Mouse (Mus musculus) spleen, adult 2 months (tissue): Measurements from ENCODE around the gene Spcs2. TPM values are rescaled to one million over a fixed set of nuclear protein-coding genes. Genes with fewer than 3 reads are reported as not detected.

Experiments used
- DNase-seq, 2 experiments: peaks; one replicate each; pipeline versions ENCODE4 v3.0.0 to v3.0.0-alpha.2; 2012 to 2021; ENCODE audit warnings: low spot score in 2 of 2, low read depth in 1 of 2
- H3K27ac ChIP-seq: fragments of 200-500 bp; 2 replicates; pipeline ENCODE4 v1.5.1; 2012; ENCODE audit warnings: low read length, inconsistent platforms; ENCODE audit not compliant: insufficient read depth
- H3K27me3 ChIP-seq: fragments of 200-500 bp; 2 replicates; pipeline ENCODE4 v1.6.1; 2012; ENCODE audit warnings: mild to moderate bottlenecking, moderate library complexity, low read length, inconsistent platforms; ENCODE audit not compliant: control insufficient read depth, insufficient read depth
- H3K36me3 ChIP-seq: fragments of 200-500 bp; 2 replicates; pipeline ENCODE4 v1.6.1; 2012; ENCODE audit warnings: mild to moderate bottlenecking, low read length, inconsistent platforms; ENCODE audit not compliant: control insufficient read depth, insufficient read depth
- H3K4me1 ChIP-seq: fragments of 200-500 bp; 2 replicates; pipeline ENCODE4 v1.6.1; 2011; ENCODE audit warnings: inconsistent platforms; ENCODE audit not compliant: control insufficient read depth, insufficient read depth, insufficient read length
- H3K4me3 ChIP-seq: fragments of 200-500 bp; 2 replicates; pipeline ENCODE4 v1.5.1; 2011; ENCODE audit warnings: mild to moderate bottlenecking, inconsistent platforms; ENCODE audit not compliant: insufficient read depth, insufficient read length; ENCODE audit errors: extremely low read depth
- CTCF ChIP-seq: fragments of 200-500 bp; IDR thresholded peaks from 2 replicates; pipeline ENCODE4 v1.5.1; 2011; ENCODE audit warnings: mild to moderate bottlenecking, inconsistent platforms; ENCODE audit not compliant: insufficient read depth, insufficient read length, insufficient replicate concordance; ENCODE audit errors: extremely low read depth
- POLR2A ChIP-seq: fragments of 200-500 bp; IDR thresholded peaks from 2 replicates; pipeline ENCODE4 v1.6.1; 2011; ENCODE audit warnings: low read depth, low read length, inconsistent platforms
- WGBS: fragments of 180-500 bp; shearing (Covaris S2); methylation state at CpG from one replicate; pipeline ENCODE4 v1.1.7; 2018; 5-methylcytosine and 5-hydroxymethylcytosine counted together
- polyA plus RNA-seq: library from polyadenylated mRNA; depleted of rRNA; stranded (reverse); fragments of >200 nt; gene quantifications from 2 replicates; pipeline ENCODE4 v1.2.3, GENCODE M21; 2012

The Spcs2 gene
- polyA plus RNA-seq, 1 experiment: 17.7 TPM

DNA sequence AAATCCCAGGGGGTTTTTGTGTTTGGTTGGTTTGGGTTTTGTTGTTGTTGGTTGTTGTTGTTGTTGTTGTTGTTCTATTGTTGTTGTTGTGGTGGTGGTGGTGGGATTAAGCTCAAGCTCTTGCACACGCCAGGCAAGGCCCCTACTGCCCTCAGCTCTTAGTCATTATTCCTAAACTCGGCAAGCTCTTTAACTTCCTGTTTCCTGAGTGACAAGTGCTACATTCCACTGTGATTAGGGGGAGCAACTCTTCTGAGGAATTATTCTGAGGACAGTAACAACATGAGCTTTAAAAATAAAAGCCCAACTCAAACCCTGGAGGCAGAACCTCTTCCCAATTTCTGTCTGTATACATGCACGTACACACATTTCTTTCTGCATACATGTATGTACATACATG, 2.0 kb upstream of the Spcs2 start:
- Histone ChIP-seq H3K4me1 (no peaks in the 10 kb centered on the region), H3K4me3 (no peak overlapping the region), H3K27ac (no peak overlapping the region), H3K27me3 (no peaks in the 10 kb centered on the region), H3K36me3 (no peaks in the 10 kb centered on the region)
- no peak for TF ChIP-seq POLR2A
- TF ChIP-seq CTCF: no peak
- DNase-seq: no peak
- 52% methylated on average over 3 of the region's 3 CpGs for WGBS

DNA sequence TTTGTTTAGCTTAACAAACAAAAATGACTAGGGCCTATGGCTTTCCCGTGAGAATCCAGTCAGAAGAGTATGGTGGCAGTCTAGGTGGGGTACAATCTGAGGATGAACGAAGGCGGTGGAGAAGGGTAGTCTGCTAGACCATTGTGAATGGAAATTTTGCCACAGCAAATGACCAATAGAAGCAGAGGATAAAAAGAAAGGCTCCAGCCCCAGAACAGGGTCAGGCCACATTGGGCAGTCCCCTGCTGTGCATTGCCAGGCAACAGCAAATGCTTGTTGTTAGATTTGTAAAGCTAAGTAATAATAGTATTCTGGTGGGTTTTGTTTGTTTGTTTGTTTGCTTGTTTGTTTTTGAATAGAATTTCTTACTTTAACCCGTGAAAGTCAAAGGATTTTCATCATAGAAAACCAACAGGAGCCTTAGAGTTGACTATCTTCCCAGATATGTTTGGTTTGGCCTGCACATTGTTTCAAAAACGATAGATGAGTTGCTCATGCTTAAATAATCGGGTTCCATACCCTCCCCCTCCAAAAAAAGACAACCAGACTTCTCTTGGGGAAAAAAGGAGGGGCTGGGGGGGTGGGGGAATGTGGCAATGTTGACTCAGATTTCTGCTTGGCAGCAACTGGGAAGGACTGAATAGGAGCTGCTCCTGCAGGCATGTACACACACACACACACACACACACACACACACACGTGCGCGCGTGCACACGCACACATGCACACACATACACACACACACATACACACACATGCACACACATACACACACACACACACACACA, 1.2 kb upstream of the Spcs2 start:
- Histone ChIP-seq H3K4me3 (no peak overlapping the region), H3K4me1 (no peaks in the 10 kb centered on the region), H3K27ac (no peak overlapping the region), H3K36me3 (no peaks in the 10 kb centered on the region), H3K27me3 (no peaks in the 10 kb centered on the region)
- TF ChIP-seq CTCF: no peak
- no peak for TF ChIP-seq POLR2A
- DNase-seq: no peak
- 89% methylated on average over 11 of the region's 11 CpGs for WGBS

DNA sequence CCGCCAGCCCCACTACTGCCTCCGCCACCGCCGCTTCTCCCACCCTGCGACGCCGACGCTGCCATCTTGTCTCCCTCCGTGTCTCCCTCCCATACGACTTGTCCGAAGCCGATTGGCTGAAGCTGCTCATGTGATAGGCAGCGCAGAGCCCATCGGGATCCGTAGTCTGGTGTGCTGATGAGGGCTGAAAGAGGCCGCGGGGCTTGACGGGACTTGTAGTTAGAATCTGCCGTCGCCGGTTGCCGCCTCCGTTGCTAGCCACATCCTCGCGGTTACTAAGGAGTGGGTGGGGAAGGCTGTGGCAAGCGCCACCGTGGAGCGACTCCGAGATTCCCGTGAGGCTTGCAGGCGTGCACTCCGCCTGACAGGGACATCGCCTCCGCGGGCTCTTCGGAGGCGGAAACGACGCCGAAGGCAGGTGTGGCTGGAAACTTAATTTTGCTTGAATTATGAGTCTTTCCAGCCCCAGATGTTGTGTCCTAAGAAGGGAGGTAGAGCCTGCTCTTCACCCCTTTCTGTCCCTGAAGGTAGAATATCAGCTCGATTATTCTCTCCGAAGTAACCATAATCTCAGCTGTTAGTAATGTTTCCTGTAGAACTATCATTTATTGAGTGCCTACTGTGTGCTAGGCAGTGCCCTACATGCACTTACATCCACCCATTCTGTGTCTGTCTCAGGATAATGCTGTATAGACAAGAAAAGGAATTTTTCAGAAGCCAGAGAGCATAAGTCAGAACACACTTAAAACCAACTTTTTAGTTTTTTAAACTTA, 4.3 kb downstream of the Spcs2 start, which contains the start of gene Xrra1:
TSS of gene Xrra1 (plus strand) at position 304 of the 773 bp plus-strand sequence.
- Histone ChIP-seq H3K4me3 (peak within 1 kb of the TSS; percentile 80), H3K36me3 (no peaks in the 10 kb centered on the region), H3K27ac (peak within 1 kb of the TSS; percentile 65), H3K4me1 (peaks cover 8% of the 10 kb centered on the region), H3K27me3 (no peaks in the 10 kb centered on the region)
- peak; percentile 92 for TF ChIP-seq POLR2A
- TF ChIP-seq CTCF: no peak
- peak; percentile 92 to 97 for DNase-seq
- under 1% methylated on average over 42 of the region's 42 CpGs for whole genome bisulfite sequencing

DNA sequence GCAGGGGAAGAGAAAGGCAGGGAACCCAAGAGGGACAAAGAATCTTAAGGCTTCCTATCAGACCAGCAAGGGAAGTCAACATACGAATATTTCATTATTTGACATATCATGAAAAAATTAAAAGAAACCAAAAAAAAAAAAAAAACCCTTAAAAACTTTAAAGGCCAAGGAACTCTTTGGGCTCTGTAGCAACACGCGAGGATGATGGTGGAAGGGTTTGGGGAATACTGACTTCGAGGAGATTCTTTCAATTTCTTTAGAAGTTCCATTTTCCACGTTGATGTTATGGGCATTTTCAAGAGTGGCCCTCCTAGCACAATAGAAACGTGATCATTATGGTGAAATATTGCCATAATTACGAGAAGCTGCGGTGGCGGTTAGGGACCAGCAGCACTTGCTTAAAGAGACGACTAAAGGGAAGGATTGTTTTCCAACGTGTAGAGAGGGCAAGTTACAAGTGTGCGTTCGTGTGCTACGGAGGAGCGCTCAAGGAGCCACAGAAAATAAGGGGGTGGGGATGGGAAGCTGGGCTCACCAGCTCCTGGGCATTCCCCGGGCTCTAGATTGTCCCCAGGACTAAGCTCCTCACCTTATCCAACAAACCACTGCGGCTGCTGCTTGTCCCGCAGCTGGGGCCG, 5.0 kb downstream of the Spcs2 start:
- peaks cover 3% of the 10 kb centered on the region for H3K36me3 ChIP-seq

DNA sequence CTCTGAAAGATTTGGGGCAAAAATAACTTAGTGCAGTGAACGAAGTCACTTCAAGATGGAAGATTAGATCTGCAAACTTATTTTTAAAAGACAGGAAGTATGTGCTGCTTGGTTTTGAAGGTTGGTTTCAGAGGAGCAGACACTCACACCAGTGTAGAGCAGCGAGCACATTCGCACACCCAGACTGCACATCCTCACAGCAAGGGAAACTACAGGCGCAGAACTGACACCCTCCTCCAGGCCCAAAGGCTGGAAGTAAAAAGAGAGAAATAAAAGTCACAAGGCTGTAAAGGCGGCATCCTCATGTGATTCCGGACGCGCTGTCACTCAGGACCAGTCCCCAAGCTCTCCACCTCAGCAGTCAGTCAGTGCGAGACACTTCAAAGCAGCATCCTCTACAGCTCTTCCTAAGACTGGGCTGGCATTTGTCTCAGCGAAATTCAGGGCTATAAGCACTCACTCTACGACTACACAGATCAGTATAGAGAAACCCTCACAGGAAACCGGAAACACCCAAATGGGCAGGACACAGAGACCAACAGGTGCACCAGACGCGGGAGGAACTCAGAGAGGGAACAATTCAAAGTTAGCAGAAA, 6.9 kb downstream of the Spcs2 start:
- 38% methylated on average over 14 of the region's 14 CpGs for WGBS
- no peak for TF ChIP-seq CTCF
- no peak for TF ChIP-seq POLR2A
- Histone ChIP-seq H3K27ac (peak overlapping the region; percentile 48), H3K4me1 (peaks cover 10% of the 10 kb centered on the region), H3K4me3 (peak overlapping the region; percentile 39; the same call in 1 of the 2 replicates), H3K36me3 (peaks cover 4% of the 10 kb centered on the region), H3K27me3 (no peaks in the 10 kb centered on the region)
- DNase-seq: peak; percentile 5 to 23

More for the DNA sequence above, 5.0 kb downstream of the Spcs2 start:
- Histone ChIP-seq H3K27me3 (no peaks in the 10 kb centered on the region), H3K27ac (peak overlapping the region; percentile 65), H3K4me1 (peaks cover 8% of the 10 kb centered on the region), H3K4me3 (peak overlapping the region; percentile 80)
- WGBS: 0% methylated on average over 19 of the region's 19 CpGs
- TF ChIP-seq POLR2A (no peak), CTCF (no peak)
- no peak for DNase-seq

DNA sequence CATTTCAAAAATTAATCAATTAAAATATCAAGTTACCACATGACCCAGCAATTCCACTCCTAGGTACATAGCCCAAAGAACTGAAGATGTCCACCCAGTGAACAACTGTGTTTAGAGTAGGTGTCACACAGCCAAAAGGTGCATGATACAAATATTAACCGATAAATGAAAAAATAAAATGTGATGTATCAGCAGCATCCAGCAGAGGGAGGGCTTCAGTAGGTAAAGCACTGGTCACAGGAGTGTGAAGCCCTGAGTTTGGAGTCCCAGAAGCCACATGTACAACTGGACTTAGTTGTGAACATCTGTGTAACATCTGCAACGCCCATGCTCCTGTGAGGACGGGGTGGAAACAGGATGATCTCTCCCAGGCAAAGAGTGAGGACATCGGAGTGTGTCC, 9.0 kb downstream of the Spcs2 start:
- no peak for DNase-seq
- 87% methylated on average over 4 of the region's 4 CpGs for WGBS
- peaks cover 10% of the 10 kb centered on the region for H3K4me1 ChIP-seq

More for the DNA sequence above, 9.0 kb downstream of the Spcs2 start:
- Histone ChIP-seq H3K4me3 (no peak overlapping the region), H3K27ac (no peak overlapping the region), H3K36me3 (peaks cover 4% of the 10 kb centered on the region), H3K27me3 (no peaks in the 10 kb centered on the region)
- no peak for TF ChIP-seq POLR2A
- no peak for TF ChIP-seq CTCF
